Mouse (Mus musculus) lung, adult 2 months (tissue): Measurements from ENCODE around the gene Klhl5. TPM values are rescaled to one million over a fixed set of nuclear protein-coding genes. Genes with fewer than 3 reads are reported as not detected.
A peak's percentile ranks its signal among the peaks of the same experiment; 100 is the strongest.

Source experiments
- DNase-seq: peaks from one replicate; pipeline ENCODE4 v3.0.0; 2022
- H3K4me1 ChIP-seq: fragments of 200-500 bp; 2 replicates; pipeline ENCODE4 v1.6.1; 2011; ENCODE audit warnings: low read length; ENCODE audit not compliant: control insufficient read depth, insufficient read depth
- H3K4me3 ChIP-seq: fragments of 200-500 bp; replicated peaks from 2 replicates; pipeline ENCODE3; 2011; ENCODE audit warnings: low read depth, mild to moderate bottlenecking, control low read depth, low read length; ENCODE audit errors: extremely low read depth
- CTCF ChIP-seq: fragments of 200-500 bp; IDR thresholded peaks from 2 replicates; pipeline ENCODE4 v1.5.1; 2011; ENCODE audit warnings: mild to moderate bottlenecking, low read length, control low read depth; ENCODE audit not compliant: insufficient read depth
- POLR2A ChIP-seq: fragments of 200-500 bp; IDR thresholded peaks from 2 replicates; pipeline ENCODE4 v1.6.1; 2011; ENCODE audit warnings: low read depth, mild to moderate bottlenecking, control low read depth, low read length, borderline replicate concordance; ENCODE audit errors: extremely low read depth
- WGBS: fragments of 180-500 bp; shearing (Covaris S2); methylation state at CpG from one replicate; pipeline ENCODE4 v1.1.7; 2018; 5-methylcytosine and 5-hydroxymethylcytosine counted together
- polyA plus RNA-seq: library from polyadenylated mRNA; depleted of rRNA; stranded (reverse); fragments of >200 nt; gene quantifications from 2 replicates; pipeline ENCODE4 v1.2.3, GENCODE M21; 2012

Klhl5 gene
- polyA plus RNA-seq, 1 experiment, result 122 TPM

GRCm38 (mm10) chr5:65116789-65117188 lies 9.4 kb downstream of the Klhl5 start:
- H3K4me1 ChIP-seq, result peaks cover 36% of the 10 kb centered on the region
- no peak for DNase-seq
- 64% methylated on average over 2 of the region's 2 CpGs for WGBS
- TF ChIP-seq CTCF (no peak), POLR2A (no peak)
- no peak overlapping the region for H3K4me3 ChIP-seq

DNA sequence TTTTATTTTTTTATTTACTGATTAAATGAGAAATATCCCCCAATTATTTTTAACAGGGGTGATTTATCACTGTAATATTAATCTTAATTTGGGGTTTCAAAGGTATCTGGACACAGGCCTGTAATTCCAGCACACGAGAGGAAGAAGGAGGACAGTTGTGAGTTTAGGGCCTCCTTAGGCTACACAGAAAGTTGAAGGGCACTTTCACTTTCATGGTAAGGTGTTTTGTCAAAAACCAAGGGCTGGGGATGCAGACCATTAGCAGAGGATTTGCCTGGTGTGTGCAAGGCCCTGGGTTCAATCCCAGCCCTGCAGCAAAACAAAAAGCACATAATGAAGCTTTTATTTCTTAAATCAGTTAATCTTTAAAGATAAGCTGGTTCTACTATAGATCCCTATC lies 12.2 kb downstream of the Klhl5 start:
- no peak overlapping the region for H3K4me3 ChIP-seq
- DNase-seq, result no peak
- 56% methylated on average over 1 of the region's 1 CpGs for WGBS
- TF ChIP-seq CTCF (no peak), POLR2A (no peak)
- H3K4me1 ChIP-seq, result peaks cover 31% of the 10 kb centered on the region

DNA sequence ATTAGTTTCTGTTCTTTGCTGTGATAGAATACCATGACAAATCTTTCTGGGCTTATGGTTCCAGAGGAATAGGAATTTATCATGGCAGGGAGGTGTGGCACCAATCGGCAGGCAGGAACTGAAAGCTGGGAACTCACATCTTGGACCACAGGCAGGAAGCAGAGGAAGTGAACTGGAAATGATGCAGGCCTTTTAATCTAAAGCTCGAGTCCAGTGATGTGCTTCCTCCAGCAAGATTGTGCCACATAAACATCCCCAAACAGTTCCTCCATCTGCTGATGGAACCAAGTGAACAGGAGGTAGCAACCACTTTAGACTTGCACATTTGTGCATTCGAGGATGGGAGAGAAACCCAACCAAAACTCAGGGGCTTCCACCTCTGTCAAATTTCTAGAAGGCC lies 12.6 kb downstream of the Klhl5 start:
- DNase-seq, result no peak
- Histone ChIP-seq H3K4me1 (peaks cover 29% of the 10 kb centered on the region), H3K4me3 (no peak overlapping the region)
- TF ChIP-seq CTCF, result no peak
- 0 out of 2 replicates have a peak, but pooled peaks have one; percentile 18 for TF ChIP-seq POLR2A
- WGBS, result 35% methylated on average over 3 of the region's 3 CpGs

DNA sequence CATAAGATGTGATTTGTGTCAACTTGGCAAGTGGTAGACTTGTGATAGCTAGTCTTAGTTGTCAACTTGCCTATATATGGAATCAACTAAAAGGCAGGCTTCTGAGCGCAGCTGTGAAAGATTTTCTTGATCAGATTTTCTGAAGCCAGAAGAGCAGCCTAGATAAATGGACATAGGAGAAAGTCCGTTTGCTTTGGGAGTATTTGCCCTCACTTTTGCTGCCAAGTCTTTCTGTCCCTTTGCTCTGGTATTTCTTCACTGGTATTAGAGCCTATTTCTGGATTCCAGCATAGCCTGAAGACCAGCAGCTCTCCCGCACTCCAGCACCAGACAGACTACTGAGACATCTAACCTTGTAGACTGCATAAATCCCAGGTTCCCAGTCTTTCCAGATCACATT lies 15.3 kb downstream of the Klhl5 start:
- no peak for TF ChIP-seq CTCF
- TF ChIP-seq POLR2A, result no peak
- Histone ChIP-seq H3K4me1 (peaks cover 26% of the 10 kb centered on the region), H3K4me3 (no peak overlapping the region)
- DNase-seq, result no peak
- 55% methylated on average over 3 of the region's 3 CpGs for WGBS

DNA sequence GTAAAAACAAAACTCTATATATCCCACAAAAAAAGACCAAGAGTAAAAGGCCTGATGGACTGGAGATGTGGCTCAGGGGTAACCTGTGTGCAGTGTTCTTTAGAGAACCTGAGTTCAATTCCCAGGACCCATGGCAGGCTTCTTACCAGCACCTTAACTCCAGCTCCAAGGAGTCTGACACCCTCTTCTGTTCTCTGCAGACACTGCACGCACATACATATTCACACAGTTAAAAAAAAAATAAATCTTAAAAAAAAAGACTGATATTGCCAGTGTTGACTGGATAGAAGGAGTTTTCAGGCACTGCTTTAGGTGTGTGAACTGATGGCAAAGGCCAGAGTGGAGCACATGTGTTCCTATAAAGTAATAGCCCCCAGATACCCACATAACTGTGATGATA lies 18.8 kb downstream of the Klhl5 start:
- Histone ChIP-seq H3K4me1 (peaks cover 19% of the 10 kb centered on the region), H3K4me3 (no peak overlapping the region)
- 86% methylated on average over 1 of the region's 1 CpGs for WGBS
- DNase-seq, result no peak
- 0 out of 2 replicates have a peak, but pooled peaks have one; percentile 10 for TF ChIP-seq CTCF
- TF ChIP-seq POLR2A, result no peak

- no peak for TF ChIP-seq POLR2A
- TF ChIP-seq CTCF, result no peak
- no peak overlapping the region for H3K4me3 ChIP-seq
- DNase-seq, result no peak
- 45% methylated on average over 2 of the region's 2 CpGs for WGBS
- peaks cover 12% of the 10 kb centered on the region; the same call in 1 of the 2 replicates for H3K4me1 ChIP-seq
These were observed 21.1 kb downstream of the Klhl5 start for GRCm38 (mm10) chr5:65128481-65128880.

DNA sequence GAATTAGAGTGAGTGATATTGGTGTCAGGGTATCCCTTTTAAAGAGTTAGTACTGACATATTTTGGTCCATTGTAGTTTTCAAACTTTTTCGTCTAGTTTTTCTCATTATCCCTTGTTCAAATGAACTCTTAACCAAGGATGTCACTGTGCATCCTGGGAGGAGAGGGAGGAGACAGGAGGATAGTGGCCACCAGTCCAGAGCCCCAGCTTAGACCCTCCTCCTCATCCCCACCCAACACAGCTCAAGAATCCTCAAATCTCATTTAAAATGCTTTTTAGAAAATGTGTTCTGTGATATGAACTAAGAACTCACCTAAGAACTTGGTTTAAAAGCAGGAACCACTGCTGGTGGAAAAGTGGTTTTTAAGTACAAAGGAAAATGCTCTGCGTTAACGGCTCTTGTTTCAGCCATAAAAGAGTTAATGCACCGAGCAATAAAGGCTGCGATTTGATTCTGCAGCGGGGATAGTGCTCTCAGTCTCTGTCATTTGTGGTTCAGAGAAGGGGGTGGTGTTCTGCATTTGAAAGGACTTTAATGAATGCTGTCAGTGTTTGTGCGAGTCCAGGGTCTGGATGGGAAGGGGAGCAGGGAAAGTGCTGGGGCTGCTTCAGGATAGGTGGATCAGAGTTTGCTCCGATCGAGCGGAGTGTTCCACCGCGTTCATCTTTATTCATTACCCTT lies 23.3 kb downstream of the Klhl5 start:
- no peak for DNase-seq
- 28% methylated on average over 12 of the region's 12 CpGs for WGBS
- H3K4me3 ChIP-seq, result peak overlapping the region; percentile 41
- peaks cover 10% of the 10 kb centered on the region; the same call in 1 of the 2 replicates for H3K4me1 ChIP-seq
- TF ChIP-seq CTCF (no peak), POLR2A (no peak)

GRCm38 (mm10) chr5:65131211-65131879 lies 24.0 kb downstream of the Klhl5 start:
- TF ChIP-seq POLR2A, result no peak
- no peak for TF ChIP-seq CTCF
- no peak for DNase-seq
- Histone ChIP-seq H3K4me1 (peaks cover 9% of the 10 kb centered on the region; the same call in 1 of the 2 replicates), H3K4me3 (no peak overlapping the region)
- 42% methylated on average over 20 of the region's 20 CpGs for WGBS

- DNase-seq, result no peak
- no peak for TF ChIP-seq POLR2A
- Histone ChIP-seq H3K4me1 (peaks cover under 1% of the 10 kb centered on the region; the same call in 1 of the 2 replicates), H3K4me3 (no peak overlapping the region)
- 79% methylated on average over 7 of the region's 7 CpGs for WGBS
These were observed 28.8 kb downstream of the Klhl5 start for GRCm38 (mm10) chr5:65136159-65136558.

DNA sequence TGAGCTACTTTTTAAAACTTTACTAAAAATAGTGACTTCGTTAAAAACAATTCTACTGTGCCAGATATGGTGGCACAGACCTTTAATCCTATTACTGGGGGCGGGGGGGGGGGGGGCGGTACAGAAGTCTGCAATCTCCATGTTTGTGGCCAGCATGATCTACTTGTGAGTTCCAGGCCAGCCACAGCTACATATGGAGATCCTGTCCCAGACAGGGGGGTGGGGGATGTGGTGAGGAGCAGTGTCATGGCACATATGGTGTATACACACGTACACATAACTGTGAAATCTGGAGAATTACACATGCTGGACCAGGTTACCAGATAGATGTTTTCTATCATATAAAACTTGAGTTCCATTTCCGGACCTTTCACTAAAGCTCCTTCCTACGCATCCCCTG lies 29.7 kb downstream of the Klhl5 start:
- no peak overlapping the region for H3K4me3 ChIP-seq
- TF ChIP-seq POLR2A (no peak), CTCF (no peak)
- 81% methylated on average over 6 of the region's 6 CpGs for WGBS

More for the DNA sequence above, 29.7 kb downstream of the Klhl5 start:
- DNase-seq, result no peak
- H3K4me1 ChIP-seq, result peaks cover 4% of the 10 kb centered on the region; the same call in 1 of the 2 replicates
